Mouse (Mus musculus): ENCODE data around the gene Zdhhc7. TPM values are rescaled to one million over a fixed set of nuclear protein-coding genes. Genes with fewer than 3 reads are reported as not detected.

The Zdhhc7 gene
- total RNA-seq (2023), result 10 to 100 TPM; 38.8 to 48.4 TPM

DNA sequence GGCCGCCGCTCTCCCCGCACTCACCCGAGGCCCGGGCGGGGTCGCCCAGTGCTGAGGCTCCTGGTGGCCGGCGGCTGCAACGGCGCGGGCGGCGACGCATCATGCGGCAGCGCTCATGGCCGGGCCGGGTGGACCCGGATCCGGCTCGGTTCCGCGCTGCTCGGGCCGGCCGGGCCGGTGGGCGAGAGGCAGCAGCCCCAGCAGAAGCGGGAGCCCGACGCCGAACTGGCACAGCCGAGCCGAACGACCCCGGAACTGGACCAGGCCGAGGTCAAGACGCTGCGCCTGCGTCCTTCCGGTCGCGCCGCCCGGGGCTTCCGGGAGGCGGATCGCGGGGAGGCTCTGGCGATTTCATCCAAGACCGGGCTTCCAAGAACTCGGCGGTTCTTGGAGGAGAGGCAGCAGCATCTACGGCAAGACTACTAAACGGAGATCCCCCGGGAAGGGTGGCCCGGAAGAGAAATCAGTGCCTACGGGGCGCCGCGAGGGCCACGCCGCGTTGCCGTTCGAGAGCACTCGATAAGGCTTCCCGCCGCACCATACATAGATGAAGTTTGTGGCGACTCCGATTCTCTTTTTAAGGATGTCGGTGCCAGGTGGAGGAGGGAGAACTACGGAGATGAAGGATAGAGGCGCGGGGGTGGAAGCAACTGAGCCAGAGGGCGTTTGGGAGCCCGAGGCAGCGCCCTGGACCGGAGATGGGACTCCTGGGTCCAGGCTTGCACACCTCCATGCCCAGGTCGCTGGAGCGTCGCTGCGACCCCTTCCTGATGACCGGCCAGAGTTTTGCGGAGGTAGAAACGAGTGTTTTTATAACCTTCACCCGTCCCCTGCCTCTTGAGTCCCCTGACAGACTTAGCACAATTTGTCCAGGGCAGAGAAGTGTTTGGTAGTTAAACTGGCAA is at the start of gene Zdhhc7:
TSS of gene Zdhhc7 (minus strand) at position 415 of the 905 bp plus-strand sequence.

GRCm38 (mm10) chr8:120113758-120114255 is 12.5 kb upstream of the Zdhhc7 start, which contains the start of gene 6430548M08Rik:
Gene 6430548M08Rik, plus strand, starts transcription at chr8:120114152.

Other genes starting within 250 kb of the Zdhhc7 start
- 10 to 100 TPM; 15.0 to 16.8 TPM for gene Klhl36, start 239.2 kb downstream of the Zdhhc7 start, total RNA-seq (2023)
- 10 to 100 TPM; 25.6 to 27.3 TPM for gene Usp10, start 191.1 kb downstream of the Zdhhc7 start, total RNA-seq (2023)
- 10 to 100 TPM in 1 of 2 experiments, 1 to 10 TPM in 1; 8.0 to 10.5 TPM for gene Gm20388, start 190.6 kb downstream of the Zdhhc7 start, total RNA-seq (2023)
- 100 to 1,000 TPM in 1 of 2 experiments, 10 to 100 TPM in 1; 83.4 to 107 TPM for gene Crispld2, start 109.0 kb downstream of the Zdhhc7 start, total RNA-seq (2023)
- 100 to 1,000 TPM; 216 to 244 TPM for gene 6430548M08Rik, start 12.7 kb upstream of the Zdhhc7 start, total RNA-seq (2023)
- gene Fam92b, start 76.0 kb upstream of the Zdhhc7 start, total RNA-seq (2023), result not detected
- gene Gse1, start 127.0 kb upstream of the Zdhhc7 start, total RNA-seq (2023), result 10 to 100 TPM; 44.0 to 48.4 TPM

All from neutrophil, adult 59 days (primary cell).